Mouse (Mus musculus) adrenal gland (tissue): ENCODE data around the gene Kl.

Experiments
- intact Hi-C: fragments of 180-260 bp; cut with DNase I; formaldehyde crosslinking; loops from one replicate; pipeline ENCODE4 v1.15.1; 2025
- long read RNA-seq, 2 experiments: library from polyadenylated mRNA; unstranded; transcript quantifications; one replicate each; pipeline ENCODE4 v2.0.0; 2020; ENCODE audit warnings: borderline replicate concordance in 1 of 2; ENCODE audit not compliant: insufficient replicate concordance in 1 of 2

The Kl gene
- long read RNA-seq, experiment 1 = 0 reads
- long read RNA-seq, experiment 2 = 0 reads

DNA sequence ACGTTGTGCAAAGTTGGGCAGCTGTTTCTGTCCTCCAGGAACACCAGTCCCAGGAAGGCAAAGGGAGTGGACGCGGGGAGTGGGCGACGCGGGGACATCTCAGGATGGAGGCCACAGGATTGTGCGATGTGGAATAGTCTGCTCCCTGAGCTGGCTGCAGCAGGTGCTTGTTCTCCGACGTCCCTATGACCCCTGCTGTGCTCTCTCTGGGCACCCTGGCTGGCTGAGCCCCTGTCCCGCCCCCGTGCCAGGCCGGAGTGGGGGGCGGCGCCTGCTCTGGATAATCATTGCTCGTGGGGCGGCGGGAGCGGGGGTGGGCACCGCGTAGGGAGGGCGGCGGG, at the start of gene Kl:
TSS of gene Kl (plus strand) at position 280 of the 341 bp plus-strand sequence.
- intact Hi-C loops = no loop called here

DNA sequence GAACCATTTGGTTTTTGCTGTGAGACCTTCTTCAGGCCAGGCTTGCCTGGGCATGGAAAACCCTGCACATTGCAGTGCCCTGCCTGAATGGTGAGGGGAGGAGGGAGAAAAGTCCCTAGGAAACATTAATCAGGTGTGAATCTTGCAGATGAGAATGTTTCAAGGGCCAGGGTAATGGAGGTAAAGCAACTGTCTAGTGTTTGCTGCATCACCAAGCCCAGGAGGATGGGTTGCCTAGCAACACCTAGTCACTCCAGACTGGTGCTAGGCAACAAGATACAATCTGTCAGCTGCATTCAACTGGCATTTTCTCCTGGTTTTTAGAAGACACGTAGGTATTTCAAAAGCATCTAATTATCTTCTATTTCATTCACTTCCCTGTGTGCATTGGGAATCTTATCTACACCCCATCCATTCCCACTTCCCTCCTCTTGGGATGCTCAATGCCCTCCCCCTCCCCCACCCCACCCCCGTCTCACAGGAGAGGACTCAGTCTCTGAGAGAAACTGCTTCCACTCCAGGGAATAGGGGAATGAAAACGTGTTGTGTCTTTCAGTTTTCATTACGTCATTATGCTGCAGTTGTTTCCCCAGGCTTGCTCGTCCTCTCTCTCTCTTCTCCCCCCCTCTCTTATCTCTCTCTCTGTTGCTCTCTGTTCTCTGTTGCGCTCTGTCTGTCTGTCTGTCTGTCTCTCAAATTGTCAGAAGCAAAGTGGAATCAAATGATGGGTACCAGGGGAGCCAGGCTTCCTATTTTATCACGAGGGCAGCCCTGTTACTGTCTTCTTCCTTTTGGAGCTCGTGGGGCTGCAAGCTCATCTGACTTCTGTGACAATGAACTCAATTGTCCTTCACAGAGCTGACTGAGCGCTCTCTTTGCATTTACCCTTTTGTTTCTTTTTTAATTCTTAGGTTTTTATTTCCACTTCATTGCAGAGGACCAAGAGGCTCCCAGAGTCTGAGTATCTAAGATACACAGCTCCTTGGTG, 46.1 kb upstream of the Kl start:
- intact Hi-C loops = no loop called here

DNA sequence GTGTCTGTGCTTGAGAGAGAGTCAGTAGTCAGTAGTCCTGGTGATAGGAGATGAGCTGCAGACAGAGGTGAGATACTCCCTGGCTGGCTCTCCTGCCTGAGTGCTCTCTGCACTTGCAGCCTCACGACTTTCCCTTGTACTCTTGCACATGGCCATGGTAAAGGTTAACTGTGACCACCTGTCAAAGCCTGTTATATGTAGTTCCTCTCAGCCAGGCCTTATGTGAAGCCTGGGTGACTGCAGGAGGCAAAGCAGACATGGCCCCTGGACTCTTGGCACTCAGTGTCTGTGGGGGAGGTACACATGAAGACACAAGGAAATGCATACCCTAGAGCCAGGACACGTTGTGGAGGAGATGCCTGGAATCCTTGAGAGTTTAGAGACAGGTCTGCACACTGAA, 40.3 kb upstream of the Kl start:
- intact Hi-C loops = no loop called here

DNA sequence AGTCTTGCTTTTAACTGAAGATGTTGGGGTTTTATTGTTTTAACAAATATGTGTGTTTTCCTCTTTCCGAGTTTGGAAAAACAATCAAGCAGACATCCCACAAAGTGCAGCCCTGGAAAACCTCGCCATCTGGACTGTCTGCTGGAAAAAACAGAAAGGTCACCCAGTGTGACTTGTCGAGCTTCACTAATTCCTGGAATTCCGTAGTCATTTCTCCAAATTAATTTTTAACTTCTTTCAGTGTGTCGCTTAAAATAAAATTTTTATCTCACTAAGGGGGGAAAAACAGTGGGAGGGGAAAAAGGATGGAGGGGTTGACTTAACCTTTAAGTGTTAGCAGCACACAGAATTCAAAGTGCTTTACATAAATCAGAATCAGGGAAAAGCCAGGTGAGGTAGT, 39.8 kb upstream of the Kl start:
- intact Hi-C loops = no loop called here

DNA sequence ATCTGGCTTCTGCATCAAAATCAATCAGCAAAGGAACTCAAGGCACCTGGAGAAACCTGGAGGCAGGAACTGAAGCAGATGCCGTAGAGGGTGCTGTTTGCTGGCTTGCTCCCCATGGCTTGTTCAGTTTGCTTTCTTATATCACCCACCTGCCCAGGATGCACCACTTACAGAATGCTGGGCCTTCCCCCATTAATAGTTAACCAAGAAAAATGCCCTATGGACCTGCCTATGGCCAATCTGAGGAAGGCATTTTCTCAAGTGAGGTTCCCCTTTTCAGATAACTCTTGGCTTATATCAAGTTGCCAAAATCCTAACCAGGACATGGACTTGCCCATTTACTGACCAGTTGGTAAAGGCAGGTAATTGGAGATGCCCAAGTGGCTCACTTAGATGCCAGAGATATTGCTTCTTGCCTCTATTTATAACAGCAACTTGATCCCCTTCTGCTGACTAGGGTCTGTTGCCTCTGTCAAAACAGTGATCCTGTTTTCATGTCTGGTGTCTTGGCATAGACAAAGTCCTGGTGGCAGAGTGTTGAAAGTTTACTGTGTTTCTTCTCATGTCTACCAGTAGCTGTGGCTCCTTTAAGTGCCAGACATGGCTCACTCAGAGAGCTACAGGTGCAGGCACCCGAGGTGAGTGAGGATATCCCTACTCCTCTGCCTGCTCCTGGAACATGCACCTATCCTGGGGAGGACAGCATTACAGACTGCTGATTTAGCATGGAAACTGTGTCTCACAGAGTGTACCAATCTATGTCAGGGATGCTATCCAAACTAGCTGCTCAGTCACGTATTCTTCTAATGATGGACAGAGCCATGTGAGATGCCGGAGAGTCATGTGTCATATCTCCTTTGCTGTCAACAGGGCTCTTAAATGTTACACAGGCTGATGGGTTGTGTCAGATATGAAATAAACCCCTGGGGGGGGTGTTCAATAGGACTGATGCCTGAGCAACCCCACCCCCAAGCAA, 37.0 kb upstream of the Kl start:
- intact Hi-C loops = no loop called here

DNA sequence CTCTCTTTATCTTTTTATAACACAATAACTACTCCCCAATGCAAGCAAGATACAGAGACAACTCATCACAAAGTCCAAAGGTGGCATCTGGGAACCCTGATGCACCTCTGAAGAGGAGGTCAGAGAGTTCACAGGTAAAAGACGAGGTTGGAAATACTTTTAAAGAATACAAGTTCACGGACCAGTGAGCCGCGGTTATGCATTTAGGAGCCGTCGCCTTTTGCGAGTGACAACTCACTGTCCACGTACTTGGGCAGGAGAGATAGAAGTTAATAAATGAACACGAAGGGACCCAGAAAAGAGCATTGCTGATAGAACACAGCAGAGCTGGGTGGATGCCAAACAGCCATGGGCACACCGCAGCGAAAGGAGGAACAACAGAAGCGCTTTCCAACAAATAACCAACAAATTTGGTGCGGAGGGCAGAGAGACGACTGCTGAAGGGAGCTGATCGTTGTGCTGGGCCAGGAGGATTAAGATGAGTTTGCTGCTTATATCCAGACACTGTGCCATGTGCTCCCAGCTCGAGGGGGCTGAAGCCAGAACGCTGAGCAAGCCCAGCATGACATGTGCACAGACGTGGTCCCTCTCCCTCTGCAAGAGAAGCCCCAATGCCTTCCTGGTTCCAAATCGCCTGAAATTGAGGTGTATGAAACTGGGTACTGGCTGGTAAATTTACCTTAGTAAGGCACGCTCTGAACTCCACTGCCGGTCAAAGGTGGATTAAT, 35.1 kb upstream of the Kl start:
- intact Hi-C loops = no loop called here

DNA sequence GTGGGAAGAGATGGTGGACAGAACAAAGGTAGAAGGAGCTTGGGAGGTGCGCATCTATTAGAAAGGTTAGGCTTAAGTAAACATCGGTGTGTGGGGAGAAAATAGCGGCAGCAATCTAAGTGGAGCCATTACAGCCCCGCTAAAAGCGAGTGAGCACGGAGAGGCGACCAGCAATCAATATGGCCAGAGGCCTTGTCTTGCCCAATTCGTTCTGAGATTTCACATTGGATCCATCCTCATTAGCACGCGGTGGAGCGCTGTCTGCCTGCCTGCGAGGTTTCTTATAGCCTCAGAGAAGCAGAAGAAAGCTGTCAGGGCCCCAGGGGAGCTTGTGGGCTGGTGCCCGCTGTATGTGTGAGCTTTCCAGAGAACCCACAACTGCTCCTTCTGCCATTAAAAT, 33.8 kb upstream of the Kl start:
- intact Hi-C loops = no loop called here

DNA sequence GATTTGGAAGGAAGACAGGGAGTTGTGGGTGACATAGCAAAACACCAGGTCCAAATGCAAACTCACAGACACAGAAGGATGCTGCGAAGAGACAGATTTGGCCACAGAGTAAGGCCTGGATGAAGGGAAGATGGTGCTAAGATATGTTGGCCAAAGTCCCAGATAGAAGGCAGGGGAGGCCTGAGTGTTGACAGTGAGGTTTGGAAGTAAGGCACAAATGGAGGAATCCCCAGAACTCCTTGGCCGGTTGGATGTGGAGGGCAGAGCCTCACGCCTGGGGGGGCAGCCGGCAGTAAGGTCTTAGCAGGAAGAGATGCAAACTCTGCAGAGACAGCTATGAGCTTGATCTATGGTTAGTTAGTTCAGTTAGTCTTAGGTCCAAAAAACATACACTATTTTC, 33.1 kb upstream of the Kl start:
- intact Hi-C loops = no loop called here

DNA sequence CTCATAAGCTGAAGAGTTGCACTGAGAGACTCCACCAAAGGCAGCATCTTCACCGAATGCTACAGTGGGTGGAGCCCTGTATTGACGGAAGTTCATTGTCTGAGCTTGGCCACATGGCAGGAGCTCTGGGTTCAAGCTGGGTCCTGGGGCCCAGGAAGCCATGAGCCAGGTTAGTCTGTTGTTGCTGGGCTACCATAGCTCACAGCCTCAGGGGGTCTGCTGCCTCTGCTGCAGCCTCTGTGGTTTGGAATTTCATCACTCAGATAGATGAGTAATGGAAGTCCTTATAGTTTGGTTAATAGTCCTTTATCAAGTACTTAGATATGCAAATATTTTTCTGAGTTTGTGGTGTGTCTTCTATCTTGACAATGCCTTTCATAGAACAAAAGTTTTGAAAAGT, 32.4 kb upstream of the Kl start:
- intact Hi-C loops = no loop called here

DNA sequence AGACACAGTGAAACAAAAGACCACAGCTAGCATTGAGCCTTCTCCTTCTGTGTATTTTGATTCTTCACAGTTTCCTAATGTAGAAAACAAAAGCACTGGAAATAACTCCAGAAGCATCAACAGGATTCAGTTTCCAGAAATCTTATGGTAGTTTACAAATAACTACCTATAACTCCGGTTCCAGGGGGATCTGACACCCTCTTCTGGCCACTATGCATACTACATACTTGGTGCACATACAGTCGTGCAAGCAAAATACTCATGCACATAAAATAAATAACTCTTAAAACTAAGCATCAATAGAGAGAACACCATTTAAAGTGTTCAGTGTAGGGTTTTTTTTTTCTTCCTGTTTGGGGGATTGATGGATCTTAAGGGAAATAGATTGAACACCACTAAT, 23.0 kb upstream of the Kl start:
- intact Hi-C loops = no loop called here

DNA sequence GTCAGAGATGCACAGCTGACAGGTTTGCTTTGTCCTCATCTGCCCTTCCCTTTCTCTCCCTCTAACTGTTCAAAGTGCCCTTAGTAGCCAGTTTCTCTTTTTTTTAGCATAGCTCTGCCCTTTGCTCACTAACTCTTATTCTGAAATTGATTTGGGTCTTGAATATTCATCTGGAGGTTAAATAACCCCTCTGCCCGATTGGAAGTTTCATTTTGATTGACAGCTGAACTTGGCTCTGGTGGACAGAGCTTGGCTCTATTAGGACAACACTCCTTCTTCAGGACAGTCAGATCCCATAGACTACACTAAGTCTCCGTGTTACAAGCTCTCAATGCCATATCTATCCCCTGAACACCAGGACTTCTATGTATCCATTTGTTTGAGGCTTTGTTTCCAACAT, 19.8 kb upstream of the Kl start:
- intact Hi-C loops = no loop called here

DNA sequence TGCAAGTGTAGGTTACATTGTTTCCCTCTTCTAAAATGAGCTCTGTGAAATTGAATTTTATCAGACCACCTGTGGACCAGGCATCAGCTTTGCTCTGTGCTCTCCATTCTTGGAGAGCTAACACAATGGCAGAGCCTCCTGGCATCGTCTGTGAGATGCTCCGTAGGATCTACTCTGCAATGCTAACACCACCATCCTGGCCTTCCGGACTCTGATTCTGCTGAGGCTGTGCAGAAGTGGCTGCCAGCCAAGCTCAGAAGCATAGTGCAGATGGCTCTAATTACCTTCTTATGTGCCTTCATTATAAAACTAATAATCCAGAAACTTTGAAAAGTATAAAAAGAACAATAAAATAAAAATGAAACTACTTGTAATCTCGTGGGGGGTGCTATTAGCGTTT, 16.2 kb upstream of the Kl start:
- intact Hi-C loops = no loop called here

DNA sequence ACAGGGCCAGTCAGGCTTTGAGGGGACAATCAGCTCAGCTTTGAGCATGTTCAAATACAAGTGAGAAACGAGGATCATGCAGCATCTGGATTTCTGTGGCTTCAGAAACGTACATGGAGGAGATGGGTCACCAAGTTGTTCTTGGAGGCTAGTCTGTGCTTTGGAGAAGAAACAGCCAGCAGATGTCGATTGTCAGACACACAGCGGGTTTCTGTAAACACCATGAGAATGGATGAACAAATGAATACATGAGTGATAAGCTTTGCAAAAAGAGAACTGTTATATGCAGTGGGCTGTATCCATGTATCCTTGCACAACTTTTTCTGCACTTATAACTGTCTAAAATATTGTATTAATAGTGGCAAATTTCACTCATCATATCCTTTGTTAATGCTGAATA, 15.6 kb upstream of the Kl start:
- intact Hi-C loops = no loop called here

DNA sequence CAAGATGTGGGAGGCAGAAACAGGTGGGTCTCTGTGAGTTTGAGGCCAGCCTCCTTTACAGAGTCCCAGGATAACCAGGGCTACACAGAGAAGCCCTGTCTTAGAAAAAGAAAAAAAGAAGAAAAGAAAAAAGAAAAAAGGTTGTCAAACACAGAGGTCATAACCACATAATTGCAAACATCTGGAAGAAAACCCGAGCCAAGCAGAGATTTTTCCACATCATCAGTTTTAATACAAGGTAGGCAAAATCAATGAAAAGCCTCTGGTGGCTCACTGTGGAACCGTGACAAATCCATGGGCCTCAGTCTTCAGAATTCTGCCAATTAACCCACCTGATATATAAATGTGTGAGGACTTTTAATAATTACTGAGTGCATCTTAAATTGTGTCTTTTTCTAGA, 14.9 kb upstream of the Kl start:
- intact Hi-C loops = no loop called here

DNA sequence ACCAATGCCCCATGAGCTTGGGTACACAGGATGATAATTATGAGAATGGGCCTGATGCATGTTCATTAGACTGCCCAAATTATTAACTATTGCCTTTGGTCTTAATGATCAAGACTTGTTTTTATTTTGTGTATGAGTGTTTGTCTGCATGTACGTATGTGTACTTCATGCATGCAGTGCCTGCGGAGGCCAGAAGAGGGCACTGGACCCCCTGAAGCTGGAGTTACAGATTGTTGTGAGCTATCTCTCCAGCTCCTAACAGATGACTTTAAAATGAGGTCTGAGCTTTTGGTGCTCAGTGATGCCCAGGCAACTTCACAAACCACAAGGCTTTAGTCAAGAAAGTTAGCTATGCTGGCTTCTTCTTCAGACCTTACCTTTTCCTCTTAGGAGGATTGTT, 6.8 kb upstream of the Kl start:
- intact Hi-C loops = no loop called here

DNA sequence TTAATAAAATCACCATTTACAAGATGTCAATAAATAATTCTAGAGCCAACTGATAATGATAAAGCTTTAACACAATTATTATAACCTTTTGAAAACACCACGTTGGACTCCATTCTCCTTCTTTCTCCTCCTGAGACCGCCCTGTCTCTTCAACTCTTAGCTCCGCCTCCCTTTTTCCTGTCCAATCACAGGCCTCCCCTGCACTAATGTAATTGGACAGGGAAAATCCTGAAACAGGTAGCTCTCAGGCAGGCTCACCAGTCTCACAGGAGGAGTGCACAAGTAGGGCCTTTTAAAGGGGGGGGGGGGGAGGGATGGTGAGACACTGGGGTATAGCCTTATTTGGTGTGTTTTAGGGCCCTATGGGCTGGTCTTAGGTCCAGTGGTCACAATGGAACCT, 3.3 kb upstream of the Kl start:
- intact Hi-C loops = no loop called here

DNA sequence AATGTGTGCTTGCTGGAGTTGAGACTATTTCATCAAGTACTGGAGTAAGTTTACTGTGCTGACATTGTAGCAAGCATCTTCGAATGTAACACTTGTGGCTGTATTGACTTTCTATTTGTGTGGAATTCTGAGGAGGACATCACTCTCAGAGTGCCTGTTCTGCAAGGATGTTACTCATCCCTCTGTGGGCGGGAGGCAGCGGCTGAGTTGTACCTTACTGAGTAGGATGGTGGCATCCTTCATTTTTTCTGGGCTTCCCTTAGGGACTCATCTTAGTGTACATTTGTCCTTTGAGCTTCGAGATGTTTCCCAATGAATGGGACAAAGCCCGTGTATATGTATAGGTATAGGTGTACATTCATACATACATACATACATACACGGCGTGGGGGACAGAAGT, 1.1 kb upstream of the Kl start:
- intact Hi-C loops = no loop called here

DNA sequence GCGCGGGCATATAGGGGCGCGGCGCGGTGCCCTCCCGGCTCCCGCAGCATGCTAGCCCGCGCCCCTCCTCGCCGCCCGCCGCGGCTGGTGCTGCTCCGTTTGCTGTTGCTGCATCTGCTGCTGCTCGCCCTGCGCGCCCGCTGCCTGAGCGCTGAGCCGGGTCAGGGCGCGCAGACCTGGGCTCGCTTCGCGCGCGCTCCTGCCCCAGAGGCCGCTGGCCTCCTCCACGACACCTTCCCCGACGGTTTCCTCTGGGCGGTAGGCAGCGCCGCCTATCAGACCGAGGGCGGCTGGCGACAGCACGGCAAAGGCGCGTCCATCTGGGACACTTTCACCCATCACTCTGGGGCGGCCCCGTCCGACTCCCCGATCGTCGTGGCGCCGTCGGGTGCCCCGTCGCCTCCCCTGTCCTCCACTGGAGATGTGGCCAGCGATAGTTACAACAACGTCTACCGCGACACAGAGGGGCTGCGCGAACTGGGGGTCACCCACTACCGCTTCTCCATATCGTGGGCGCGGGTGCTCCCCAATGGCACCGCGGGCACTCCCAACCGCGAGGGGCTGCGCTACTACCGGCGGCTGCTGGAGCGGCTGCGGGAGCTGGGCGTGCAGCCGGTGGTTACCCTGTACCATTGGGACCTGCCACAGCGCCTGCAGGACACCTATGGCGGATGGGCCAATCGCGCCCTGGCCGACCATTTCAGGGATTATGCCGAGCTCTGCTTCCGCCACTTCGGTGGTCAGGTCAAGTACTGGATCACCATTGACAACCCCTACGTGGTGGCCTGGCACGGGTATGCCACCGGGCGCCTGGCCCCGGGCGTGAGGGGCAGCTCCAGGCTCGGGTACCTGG, 488 bp downstream of the Kl start:
- intact Hi-C loops = no loop called here

DNA sequence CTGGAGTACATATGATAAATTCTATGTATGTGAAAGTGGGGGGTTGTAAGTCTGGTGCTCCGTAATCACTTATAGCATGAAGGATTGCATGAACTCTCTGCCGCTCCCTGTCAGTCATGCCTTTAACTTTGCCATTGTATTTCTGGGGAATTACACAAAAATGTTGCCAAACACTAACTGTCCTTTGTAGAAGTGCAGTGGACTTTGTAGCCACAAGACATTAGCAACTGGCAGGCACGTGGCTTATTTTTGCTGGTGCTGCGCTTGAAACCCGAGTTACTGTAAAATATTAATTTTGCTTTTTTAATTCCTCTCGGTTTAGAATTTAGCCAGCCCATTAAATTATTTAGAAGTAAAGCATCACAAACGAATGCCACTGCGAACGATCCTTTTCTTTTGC, 2.4 kb downstream of the Kl start:
- intact Hi-C loops = no loop called here

DNA sequence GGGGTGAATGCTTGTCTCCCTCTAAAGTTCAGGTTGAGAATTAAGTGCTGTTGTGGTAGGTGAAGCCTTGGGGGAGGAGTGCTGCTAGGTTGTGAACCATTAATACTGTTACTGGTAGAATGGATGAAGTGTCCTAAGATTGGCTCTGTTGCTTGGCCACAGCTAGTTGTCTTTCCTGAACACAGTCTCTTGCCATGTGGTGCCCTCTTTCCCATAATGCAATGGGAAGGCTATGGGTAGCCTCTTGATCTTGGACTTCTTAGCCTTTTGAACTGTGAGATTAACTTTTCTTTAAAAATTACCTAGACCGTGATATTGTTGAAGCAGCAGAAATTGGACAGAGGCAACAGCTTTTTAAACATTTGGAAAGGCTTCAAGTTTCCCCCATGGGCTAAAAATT, 7.5 kb downstream of the Kl start:
- intact Hi-C loops = no loop called here

DNA sequence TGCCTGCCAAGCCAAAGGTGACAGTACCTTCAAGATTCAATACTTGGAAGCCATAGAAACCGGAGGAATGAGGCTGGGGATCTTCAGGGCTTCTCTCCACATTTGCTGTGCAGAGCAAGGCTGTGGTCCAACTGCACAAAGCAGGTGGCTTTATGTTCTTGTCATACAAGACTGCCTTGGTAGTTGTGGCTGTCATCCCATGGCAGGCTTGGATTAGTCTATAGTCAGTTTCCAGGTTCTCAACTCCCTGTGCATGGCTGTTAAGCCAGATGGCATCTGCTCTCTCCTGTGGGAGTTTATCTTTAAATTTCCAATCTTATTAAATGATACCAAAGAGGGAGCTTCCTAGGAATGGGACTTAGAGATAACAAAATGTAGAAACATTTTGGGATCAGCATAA, 9.2 kb downstream of the Kl start:
- intact Hi-C loops = no loop called here
